Mouse (Mus musculus) brain, embryonic 14.5 days (tissue): ENCODE data around the gene Gm20431. TPM values are rescaled to one million over a fixed set of nuclear protein-coding genes. Genes with fewer than 3 reads are reported as not detected.

ENCODE experiments used
- DNase-seq: peaks from one replicate; pipeline ENCODE4 v3.0.0-alpha.2; 2011; ENCODE audit warnings: low read depth
- CTCF ChIP-seq: fragments of 200-500 bp; IDR thresholded peaks from 2 replicates; pipeline ENCODE4 v1.5.1; 2012; ENCODE audit warnings: inconsistent platforms, mild to moderate bottlenecking, moderate library complexity, borderline replicate concordance; ENCODE audit not compliant: insufficient read depth, insufficient read length; ENCODE audit errors: extremely low read depth
- POLR2A ChIP-seq: fragments of 200-500 bp; IDR thresholded peaks from 2 replicates; pipeline ENCODE4 v1.6.1; 2012; ENCODE audit warnings: mild to moderate bottlenecking, inconsistent platforms, borderline replicate concordance; ENCODE audit not compliant: poor library complexity, insufficient read depth, insufficient read length, severe bottlenecking; ENCODE audit errors: extremely low read depth
- polyA plus RNA-seq: library from polyadenylated mRNA; depleted of rRNA; stranded (reverse); fragments of >200 nt; gene quantifications from 2 replicates; pipeline ENCODE4 v1.2.3, GENCODE M21; 2012

The Gm20431 gene
- polyA plus RNA-seq, 1 experiment, result 3.5 TPM

- no peak for DNase-seq
- TF ChIP-seq POLR2A (no peak), CTCF (no peak)
Measured at GRCm38 (mm10) chr2:167586041-167586440, 75.3 kb downstream of the Gm20431 start.

DNA sequence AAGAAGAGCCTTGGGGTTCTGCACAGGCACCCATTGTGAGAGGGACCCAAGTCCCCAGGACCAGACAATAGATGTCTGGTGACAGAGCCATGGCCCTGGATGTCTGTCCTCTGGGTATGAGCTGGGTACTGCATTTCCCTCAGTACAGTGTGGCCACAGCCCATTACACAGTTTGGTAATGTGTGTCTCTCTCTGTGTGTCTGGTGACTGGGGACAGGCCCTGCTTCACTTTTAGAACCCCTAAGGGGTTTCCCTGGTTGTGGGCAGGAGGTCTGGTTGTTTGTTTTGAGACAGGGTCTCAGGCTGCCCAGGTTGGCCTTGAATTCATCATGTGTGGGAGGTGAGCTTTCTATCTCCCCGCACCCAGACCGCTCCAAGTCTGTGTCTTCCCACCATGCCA lies 76.0 kb downstream of the Gm20431 start:
- no peak for DNase-seq
- TF ChIP-seq POLR2A (no peak), CTCF (no peak)

DNA sequence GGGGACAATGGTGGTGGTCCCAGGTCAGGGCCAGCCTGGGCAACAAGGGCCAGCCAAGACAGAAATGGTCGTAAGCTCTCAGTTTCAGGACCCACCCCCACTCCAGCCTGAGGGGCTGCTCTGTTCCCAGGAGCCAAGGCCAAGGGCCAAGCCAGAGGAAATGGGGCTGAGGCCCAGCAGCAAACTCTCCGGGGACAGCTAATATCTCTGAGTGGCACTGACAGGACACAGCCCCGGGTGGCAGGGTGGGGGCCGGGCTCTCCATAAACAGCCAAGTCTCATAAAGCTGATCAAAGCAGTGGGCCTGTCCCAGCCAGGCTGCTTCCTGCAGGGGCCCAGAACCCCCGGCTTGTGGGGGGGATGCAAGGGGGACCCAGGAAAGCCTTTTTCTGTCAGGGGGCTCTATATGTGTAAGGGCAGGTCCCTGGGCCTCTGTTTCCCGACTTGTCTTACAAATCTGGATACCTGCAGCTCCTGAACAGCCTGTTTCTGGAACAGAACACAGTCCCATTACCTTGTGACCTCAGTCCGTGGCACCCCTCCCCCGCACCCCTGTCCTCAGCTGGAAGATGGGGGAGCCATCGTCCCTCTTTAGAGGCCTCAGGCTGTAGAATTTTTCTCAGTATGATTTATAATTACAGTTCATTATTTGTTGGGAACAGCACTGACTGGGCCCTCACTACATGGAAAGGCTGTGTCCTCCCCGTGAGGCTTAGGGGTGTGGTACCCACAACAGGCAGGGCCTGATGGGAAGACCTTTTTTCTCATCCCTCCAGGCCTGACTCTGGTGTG lies 77.9 kb downstream of the Gm20431 start:
- no peak for TF ChIP-seq CTCF

GRCm38 (mm10) chr2:167578521-167578920 lies 82.8 kb downstream of the Gm20431 start:
- DNase-seq, result no peak
- TF ChIP-seq CTCF (no peak), POLR2A (no peak)

More for the DNA sequence above, 77.9 kb downstream of the Gm20431 start:
- DNase-seq, result no peak

DNA sequence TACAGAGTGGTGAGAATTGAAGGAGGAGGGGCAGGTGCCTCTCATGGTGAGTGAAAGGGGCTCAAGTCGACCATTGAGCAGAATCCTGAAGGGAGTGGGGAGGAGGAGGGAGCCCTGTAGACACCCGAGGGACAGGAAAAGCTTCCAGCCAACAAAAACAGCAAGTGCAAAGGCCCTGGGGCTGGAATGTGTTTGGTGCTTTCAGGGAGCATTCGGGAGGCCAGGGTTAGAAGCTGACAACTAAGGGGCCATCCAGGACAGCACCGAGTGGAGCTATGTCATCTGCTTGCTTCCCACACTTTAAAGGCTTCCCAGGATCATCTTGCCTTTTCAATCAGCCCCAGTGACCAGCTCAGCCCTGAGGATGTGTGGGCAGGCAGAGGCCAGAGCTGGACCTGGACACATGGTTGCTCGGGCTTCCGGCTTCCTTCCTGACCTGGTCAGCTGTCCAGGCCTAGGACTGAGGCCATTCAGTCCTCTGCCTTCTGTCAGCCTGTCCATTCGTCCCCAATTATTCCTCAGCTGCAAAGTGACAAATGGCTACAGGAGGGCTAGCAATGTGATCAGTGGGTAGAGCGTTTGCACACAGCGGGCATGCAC lies 84.0 kb downstream of the Gm20431 start:
- TF ChIP-seq CTCF (no peak), POLR2A (no peak)
- no peak for DNase-seq

DNA sequence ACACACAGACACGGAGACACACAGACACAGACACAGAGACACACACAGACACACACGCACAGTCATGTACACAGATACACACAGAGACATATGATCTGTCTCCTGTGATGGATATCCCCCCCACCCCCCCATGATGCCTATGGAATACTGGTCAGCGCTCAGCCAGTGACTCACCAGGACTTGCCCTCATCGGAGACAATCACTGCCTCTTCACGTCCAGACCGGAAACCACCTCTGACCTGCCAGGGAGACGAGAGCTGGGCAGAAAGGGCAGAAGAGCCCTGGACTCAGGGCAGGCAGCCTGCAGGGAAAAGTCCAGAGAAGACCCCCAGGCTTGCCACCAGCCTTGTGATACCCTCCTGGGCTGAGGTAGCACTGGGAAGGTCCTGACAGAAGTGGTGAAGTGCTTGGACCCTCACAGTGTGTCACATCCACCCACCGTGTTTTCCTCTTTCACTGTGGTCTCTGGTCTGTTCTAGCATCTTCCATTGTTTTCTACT lies 85.1 kb downstream of the Gm20431 start:
- DNase-seq, result no peak
- TF ChIP-seq POLR2A, result no peak
- TF ChIP-seq CTCF, result no peak

GRCm38 (mm10) chr2:167575581-167575980 lies 85.7 kb downstream of the Gm20431 start:
- TF ChIP-seq POLR2A, result no peak
- no peak for TF ChIP-seq CTCF
- DNase-seq, result no peak

- DNase-seq, result no peak
Measured at GRCm38 (mm10) chr2:167574814-167575213, 86.5 kb downstream of the Gm20431 start.

DNA sequence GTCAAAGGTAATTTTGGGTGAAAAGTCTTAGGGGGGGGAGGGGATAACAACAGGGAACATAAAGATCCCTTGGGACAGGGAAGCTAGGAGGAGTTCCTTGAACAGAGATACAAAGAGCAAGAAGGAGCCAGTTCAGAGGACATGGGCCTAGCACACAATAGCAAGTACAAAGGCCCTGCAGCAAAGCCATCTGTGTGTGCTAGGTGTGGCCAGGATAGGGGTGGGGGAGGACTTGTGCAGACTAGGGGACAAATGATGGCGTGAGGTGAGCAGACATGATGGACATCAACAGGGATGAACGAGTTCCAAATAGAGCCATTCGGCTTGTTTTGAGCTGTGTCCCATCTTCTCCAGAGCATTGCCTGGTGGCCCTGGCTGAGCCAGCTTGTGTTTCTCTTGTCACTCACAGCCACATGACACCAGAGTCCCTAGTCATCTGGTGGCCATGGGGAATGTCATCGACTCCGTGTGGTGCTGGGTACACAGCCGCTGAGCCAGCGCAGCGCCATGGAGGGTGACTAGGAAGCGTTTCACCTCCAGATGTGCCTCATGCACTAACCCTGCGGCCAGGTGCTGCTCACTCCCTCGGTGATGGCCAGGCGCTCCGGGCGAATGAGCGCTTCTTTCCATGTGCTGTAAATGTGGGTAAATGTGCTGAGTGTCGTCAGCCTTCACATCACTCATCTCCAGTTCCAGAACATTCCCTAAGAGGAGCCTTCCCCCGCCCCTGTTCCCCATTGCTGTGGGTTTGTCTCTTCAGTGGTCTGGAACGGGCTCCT lies 89.7 kb downstream of the Gm20431 start:
- no peak for DNase-seq
- no peak for TF ChIP-seq POLR2A
- TF ChIP-seq CTCF, result no peak

More at GRCm38 (mm10) chr2:167574814-167575213, 86.5 kb downstream of the Gm20431 start:
- TF ChIP-seq POLR2A, result no peak
- TF ChIP-seq CTCF, result no peak

GRCm38 (mm10) chr2:167570815-167571214 lies 90.5 kb downstream of the Gm20431 start:
- no peak for DNase-seq
- TF ChIP-seq CTCF (no peak), POLR2A (no peak)

- no peak for DNase-seq
- TF ChIP-seq CTCF, result no peak
- no peak for TF ChIP-seq POLR2A
Measured at GRCm38 (mm10) chr2:167569934-167570651, 91.2 kb downstream of the Gm20431 start.
